Mouse (Mus musculus): ENCODE data around the gene Mcm9. TPM values are rescaled to one million over a fixed set of nuclear protein-coding genes. Genes with fewer than 3 reads are reported as not detected.
"Not testable (repeated sequence)": the region's sequence is repeated elsewhere in the genome, so short reads cannot be mapped to it uniquely, and the experiment has no call there.

Gene Mcm9
- polyA plus RNA-seq (2012) = 0.46 and 0.53 TPM in 2 replicates

- Histone ChIP-seq H3K4me1 (ENCODE audit: control insufficient read depth) (peaks cover 24% of the 10 kb centered on the region), H3K4me3 (replicated peaks) (peak within 1 kb of the TSS; percentile 98), H3K36me3 (ENCODE audit: control insufficient read depth) (peaks cover 17% of the 10 kb centered on the region)
- not testable (repeated sequence) for H3K27me3 ChIP-seq (ENCODE audit: control insufficient read depth); H3K9me3 ChIP-seq (ENCODE audit: control insufficient read depth, low read length)
Measured at GRCm38 (mm10) chr10:53630339-53630738, at the start of gene Mcm9. Gene Mcm9, minus strand, starts transcription at chr10:53630439.

- H3K27me3 ChIP-seq (ENCODE audit: control insufficient read depth) = no peaks in the 10 kb centered on the region
- no peaks in the 10 kb centered on the region for H3K9me3 ChIP-seq (ENCODE audit: control insufficient read depth, low read length)
- TF ChIP-seq GATA1 (IDR thresholded peaks at IDR 0.05; ENCODE audit: low read length) (no peak), TAL1 (IDR thresholded peaks at IDR 0.05; ENCODE audit: low read length) (no peak)
- no peaks in the 10 kb centered on the region for H3K4me1 ChIP-seq (ENCODE audit: control insufficient read depth)
- no peaks in the 10 kb centered on the region for H3K36me3 ChIP-seq (ENCODE audit: control insufficient read depth)
- no peak overlapping the region for H3K4me3 ChIP-seq (replicated peaks)
Measured at GRCm38 (mm10) chr10:53661788-53662187, 31.5 kb upstream of the Mcm9 start.

DNA sequence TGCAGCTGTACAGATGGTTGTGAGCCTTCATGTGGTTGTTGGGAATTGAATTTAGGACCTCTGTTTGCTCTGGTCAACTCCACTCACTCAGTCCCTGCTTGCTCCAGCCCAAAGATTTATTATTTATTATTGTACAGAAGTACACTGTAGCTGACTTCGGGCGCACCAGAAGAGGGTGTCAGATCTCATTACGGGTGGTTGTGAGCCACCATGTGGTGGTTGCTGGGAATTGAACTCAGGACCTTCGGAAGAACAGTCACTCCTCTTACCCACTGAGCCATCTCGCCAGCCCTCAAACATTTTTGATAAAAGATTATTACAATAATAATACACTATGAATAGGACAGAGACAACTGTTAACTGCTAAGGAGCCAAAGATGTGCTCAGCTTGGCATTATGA lies 24.0 kb upstream of the Mcm9 start:
- not testable (repeated sequence) for H3K27me3 ChIP-seq (ENCODE audit: control insufficient read depth); H3K9me3 ChIP-seq (ENCODE audit: control insufficient read depth, low read length)

GRCm38 (mm10) chr10:53650683-53651082 lies 20.4 kb upstream of the Mcm9 start:
- H3K4me3 ChIP-seq (replicated peaks) = no peak overlapping the region
- no peaks in the 10 kb centered on the region for H3K27me3 ChIP-seq (ENCODE audit: control insufficient read depth)
- no peaks in the 10 kb centered on the region for H3K9me3 ChIP-seq (ENCODE audit: control insufficient read depth, low read length)
- TF ChIP-seq TAL1 (IDR thresholded peaks at IDR 0.05; ENCODE audit: low read length) (no peak), GATA1 (IDR thresholded peaks at IDR 0.05; ENCODE audit: low read length) (no peak)
- no peaks in the 10 kb centered on the region for H3K36me3 ChIP-seq (ENCODE audit: control insufficient read depth)
- no peaks in the 10 kb centered on the region for H3K4me1 ChIP-seq (ENCODE audit: control insufficient read depth)

More for the DNA sequence above, 24.0 kb upstream of the Mcm9 start:
- not testable (repeated sequence) for H3K36me3 ChIP-seq (ENCODE audit: control insufficient read depth); H3K4me3 ChIP-seq (replicated peaks); H3K4me1 ChIP-seq (ENCODE audit: control insufficient read depth)

DNA sequence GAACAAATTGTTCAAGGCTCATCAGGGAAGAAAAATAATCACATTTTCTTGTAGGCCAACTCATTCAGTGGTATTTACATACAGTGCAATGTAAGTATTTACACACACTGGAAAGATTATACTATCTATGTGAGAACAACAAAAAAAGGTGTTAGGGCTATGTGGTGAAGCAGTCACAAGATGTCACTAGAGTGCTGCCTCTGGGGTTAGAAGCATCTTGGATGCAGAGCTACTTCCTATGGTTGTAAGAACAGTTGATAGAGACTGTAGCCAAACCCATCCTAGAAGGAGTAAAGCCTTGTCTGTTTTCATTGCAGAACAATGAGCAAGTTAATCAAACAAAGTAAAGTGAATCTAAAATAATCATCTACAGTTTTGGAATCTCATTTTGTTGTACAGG lies 11.3 kb upstream of the Mcm9 start:
- TF ChIP-seq GATA1 (IDR thresholded peaks at IDR 0.05; ENCODE audit: low read length) (no peak), TAL1 (IDR thresholded peaks at IDR 0.05; ENCODE audit: low read length) (no peak)
- Histone ChIP-seq H3K4me3 (replicated peaks) (no peak overlapping the region), H3K9me3 (ENCODE audit: control insufficient read depth, low read length) (no peaks in the 10 kb centered on the region), H3K27me3 (ENCODE audit: control insufficient read depth) (no peaks in the 10 kb centered on the region), H3K36me3 (ENCODE audit: control insufficient read depth) (no peaks in the 10 kb centered on the region), H3K4me1 (ENCODE audit: control insufficient read depth) (no peaks in the 10 kb centered on the region)

- Histone ChIP-seq H3K27me3 (ENCODE audit: control insufficient read depth) (peaks cover 8% of the 10 kb centered on the region), H3K4me3 (replicated peaks) (no peak overlapping the region), H3K36me3 (ENCODE audit: control insufficient read depth) (no peaks in the 10 kb centered on the region), H3K9me3 (ENCODE audit: control insufficient read depth, low read length) (no peaks in the 10 kb centered on the region), H3K4me1 (ENCODE audit: control insufficient read depth) (peaks cover 3% of the 10 kb centered on the region)
- TF ChIP-seq GATA1 (IDR thresholded peaks at IDR 0.05; ENCODE audit: low read length) = no peak
- no peak for TF ChIP-seq TAL1 (IDR thresholded peaks at IDR 0.05; ENCODE audit: low read length)
Measured at GRCm38 (mm10) chr10:53635246-53635971, 5.2 kb upstream of the Mcm9 start.

- TF ChIP-seq GATA1 (IDR thresholded peaks at IDR 0.05; ENCODE audit: low read length) = no peak
- no peak for TF ChIP-seq TAL1 (IDR thresholded peaks at IDR 0.05; ENCODE audit: low read length)
- peaks cover 8% of the 10 kb centered on the region for H3K27me3 ChIP-seq (ENCODE audit: control insufficient read depth)
- H3K4me3 ChIP-seq (replicated peaks) = no peak overlapping the region
- no peaks in the 10 kb centered on the region for H3K9me3 ChIP-seq (ENCODE audit: control insufficient read depth, low read length)
- H3K4me1 ChIP-seq (ENCODE audit: control insufficient read depth) = peaks cover 8% of the 10 kb centered on the region
- H3K36me3 ChIP-seq (ENCODE audit: control insufficient read depth) = no peaks in the 10 kb centered on the region
Measured at GRCm38 (mm10) chr10:53634160-53634559, 3.9 kb upstream of the Mcm9 start.

DNA sequence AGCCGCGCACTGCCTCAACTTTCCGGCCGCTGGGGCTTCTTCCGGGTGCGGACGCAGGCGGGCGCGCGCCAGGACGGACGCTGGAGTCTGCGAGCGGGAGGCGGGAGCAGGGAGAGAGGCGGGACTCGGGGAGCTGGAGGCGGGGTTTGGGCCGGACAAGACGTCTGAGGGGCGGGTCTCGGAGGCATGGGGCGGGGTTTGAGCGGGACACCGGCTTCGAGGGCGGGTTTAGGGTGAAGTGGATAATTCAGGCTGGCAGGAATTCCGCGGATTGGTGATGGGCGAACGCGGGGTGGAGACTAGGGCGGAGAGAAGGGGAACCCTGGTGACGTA lies 355 bp downstream of the Mcm9 start:
- Histone ChIP-seq H3K36me3 (ENCODE audit: control insufficient read depth) (peaks cover 22% of the 10 kb centered on the region), H3K9me3 (ENCODE audit: control insufficient read depth, low read length) (no peaks in the 10 kb centered on the region), H3K27me3 (ENCODE audit: control insufficient read depth) (peaks cover 3% of the 10 kb centered on the region), H3K4me3 (replicated peaks) (peak overlapping the region; percentile 98), H3K4me1 (ENCODE audit: control insufficient read depth) (peaks cover 24% of the 10 kb centered on the region)
- TF ChIP-seq GATA1 (IDR thresholded peaks at IDR 0.05; ENCODE audit: low read length) = no peak
- TF ChIP-seq TAL1 (IDR thresholded peaks at IDR 0.05; ENCODE audit: low read length) = no peak

DNA sequence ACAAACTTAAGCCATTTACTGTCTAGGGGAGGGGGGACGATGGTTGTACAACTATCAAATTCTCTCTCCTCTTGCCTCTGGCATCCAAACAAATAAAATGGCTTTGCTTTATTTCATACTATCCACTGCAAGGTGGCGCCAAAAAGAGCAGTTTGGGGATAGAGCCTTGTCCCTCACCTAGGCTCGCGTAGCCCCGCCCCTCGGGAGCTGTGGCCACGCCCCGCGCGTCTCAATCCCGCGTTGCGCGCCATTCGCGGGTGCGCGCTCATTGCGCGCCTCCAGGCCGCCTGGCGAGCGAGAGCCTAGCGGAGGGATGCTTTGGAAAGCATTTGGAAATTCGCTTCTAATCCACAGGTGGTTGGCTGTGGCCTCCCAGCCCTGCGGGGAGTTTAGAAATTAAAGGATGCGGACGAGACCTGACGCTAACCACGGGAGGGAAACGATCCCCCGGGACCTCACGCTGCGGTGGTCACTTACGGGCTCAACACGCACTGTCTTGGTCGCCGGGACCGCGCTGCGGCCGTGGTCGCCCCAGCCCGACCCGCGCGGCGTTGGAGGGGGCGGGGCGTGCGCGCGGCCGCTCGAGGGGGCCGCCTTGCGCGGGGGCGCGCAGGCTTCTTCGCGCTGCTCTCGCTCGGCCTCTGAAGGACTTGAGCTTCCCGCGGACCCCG lies 857 bp downstream of the Mcm9 start:
- Histone ChIP-seq H3K4me3 (replicated peaks) (peak overlapping the region; percentile 98), H3K9me3 (ENCODE audit: control insufficient read depth, low read length) (no peaks in the 10 kb centered on the region), H3K4me1 (ENCODE audit: control insufficient read depth) (peaks cover 24% of the 10 kb centered on the region), H3K27me3 (ENCODE audit: control insufficient read depth) (peaks cover 3% of the 10 kb centered on the region), H3K36me3 (ENCODE audit: control insufficient read depth) (peaks cover 27% of the 10 kb centered on the region)
- TF ChIP-seq TAL1 (IDR thresholded peaks at IDR 0.05; ENCODE audit: low read length) = no peak
